Mouse (Mus musculus): ENCODE data around the gene Msi2. TPM values are rescaled to one million over a fixed set of nuclear protein-coding genes. Genes with fewer than 3 reads are reported as not detected.

Gene Msi2
- polyA plus RNA-seq, 1 experiment from 2014 or later = 33.1 TPM

DNA sequence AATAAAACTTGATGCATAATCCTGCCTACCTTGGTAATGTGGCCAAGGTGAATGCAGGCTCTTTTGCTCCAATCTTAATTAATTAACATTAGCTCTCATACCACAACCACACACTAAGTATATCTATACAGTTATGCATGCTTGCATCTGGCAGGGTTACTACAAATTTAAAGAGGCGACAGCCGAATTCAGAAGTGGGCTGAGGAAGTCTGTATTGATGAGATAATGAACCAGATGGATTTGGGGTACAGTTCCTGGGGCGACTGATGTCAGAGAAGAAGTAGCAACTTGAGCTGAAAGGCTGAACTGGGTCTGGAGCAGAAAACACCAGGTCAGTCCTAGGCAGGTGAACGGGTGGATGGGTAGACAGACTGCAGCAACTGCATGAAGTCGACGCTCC is 412.6 kb downstream of the Msi2 start:
- H3K4me1 ChIP-seq (ENCODE audit: control insufficient read depth, insufficient read depth, low read length) = peaks cover 23% of the 10 kb centered on the region
- H3K4me2 ChIP-seq (ENCODE audit: low read length) = no peak overlapping the region
- no peaks in the 10 kb centered on the region for H3K9me3 ChIP-seq (ENCODE audit: control insufficient read depth, low read length)
- WGBS = 93% methylated on average over 6 of the region's 6 CpGs
- H3K4me3 ChIP-seq (replicated peaks; ENCODE audit: low read depth, low read length) = no peak overlapping the region
- H3K27me3 ChIP-seq (ENCODE audit: control insufficient read depth, insufficient read depth, low read length) = no peaks in the 10 kb centered on the region
- no peaks in the 10 kb centered on the region for H3K36me3 ChIP-seq (ENCODE audit: control insufficient read depth, insufficient read depth, low read length)
- H3K9ac ChIP-seq (replicated peaks; ENCODE audit: low read length) = no peak overlapping the region
- no peak overlapping the region for H3K27ac ChIP-seq (replicated peaks; ENCODE audit: low read depth, low read length)
- ATAC-seq (ENCODE audit: low FRiP score, low TSS enrichment) (no peak), DNase-seq (no peak)

- H3K27ac ChIP-seq (replicated peaks; ENCODE audit: low read depth, low read length) = no peak overlapping the region
- no peaks in the 10 kb centered on the region for H3K9me3 ChIP-seq (ENCODE audit: control insufficient read depth, low read length)
- no peak overlapping the region for H3K4me2 ChIP-seq (ENCODE audit: low read length)
- WGBS = 46% methylated on average over 6 of the region's 6 CpGs
- DNase-seq = peak; percentile 77
- H3K9ac ChIP-seq (replicated peaks; ENCODE audit: low read length) = no peak overlapping the region
- no peaks in the 10 kb centered on the region for H3K27me3 ChIP-seq (ENCODE audit: control insufficient read depth, insufficient read depth, low read length)
- no peaks in the 10 kb centered on the region for H3K36me3 ChIP-seq (ENCODE audit: control insufficient read depth, insufficient read depth, low read length)
- H3K4me3 ChIP-seq (replicated peaks; ENCODE audit: low read depth, low read length) = no peak overlapping the region
- peaks cover 11% of the 10 kb centered on the region; the same call in 1 of the 2 replicates for H3K4me1 ChIP-seq (ENCODE audit: control insufficient read depth, insufficient read depth, low read length)
- no peak for ATAC-seq (ENCODE audit: low FRiP score, low TSS enrichment)
These were observed 416.7 kb downstream of the Msi2 start for GRCm38 (mm10) chr11:88301619-88302018.

- no peak for ATAC-seq (ENCODE audit: low FRiP score, low TSS enrichment)
- DNase-seq = no peak
- Histone ChIP-seq H3K9me3 (ENCODE audit: control insufficient read depth, low read length) (no peaks in the 10 kb centered on the region), H3K4me2 (ENCODE audit: low read length) (no peak overlapping the region), H3K9ac (replicated peaks; ENCODE audit: low read length) (no peak overlapping the region), H3K36me3 (ENCODE audit: control insufficient read depth, insufficient read depth, low read length) (no peaks in the 10 kb centered on the region), H3K27ac (replicated peaks; ENCODE audit: low read depth, low read length) (no peak overlapping the region), H3K4me3 (replicated peaks; ENCODE audit: low read depth, low read length) (no peak overlapping the region), H3K27me3 (ENCODE audit: control insufficient read depth, insufficient read depth, low read length) (no peaks in the 10 kb centered on the region), H3K4me1 (ENCODE audit: control insufficient read depth, insufficient read depth, low read length) (peaks cover 12% of the 10 kb centered on the region; the same call in 1 of the 2 replicates)
- WGBS = 63% methylated on average over 4 of the region's 4 CpGs
These were observed 419.0 kb downstream of the Msi2 start for GRCm38 (mm10) chr11:88299345-88299744.

- Histone ChIP-seq H3K9ac (replicated peaks; ENCODE audit: low read length) (no peak overlapping the region), H3K36me3 (ENCODE audit: control insufficient read depth, insufficient read depth, low read length) (no peaks in the 10 kb centered on the region), H3K27ac (replicated peaks; ENCODE audit: low read depth, low read length) (no peak overlapping the region), H3K9me3 (ENCODE audit: control insufficient read depth, low read length) (no peaks in the 10 kb centered on the region), H3K4me1 (ENCODE audit: control insufficient read depth, insufficient read depth, low read length) (peaks cover 22% of the 10 kb centered on the region; the same call in 1 of the 2 replicates), H3K4me2 (ENCODE audit: low read length) (no peak overlapping the region), H3K27me3 (ENCODE audit: control insufficient read depth, insufficient read depth, low read length) (no peaks in the 10 kb centered on the region), H3K4me3 (replicated peaks; ENCODE audit: low read depth, low read length) (no peak overlapping the region)
- 41% methylated on average over 4 of the region's 4 CpGs for WGBS
- DNase-seq = peak; percentile 59
- no peak for ATAC-seq (ENCODE audit: low FRiP score, low TSS enrichment)
These were observed 420.8 kb downstream of the Msi2 start for GRCm38 (mm10) chr11:88297526-88297925.

DNA sequence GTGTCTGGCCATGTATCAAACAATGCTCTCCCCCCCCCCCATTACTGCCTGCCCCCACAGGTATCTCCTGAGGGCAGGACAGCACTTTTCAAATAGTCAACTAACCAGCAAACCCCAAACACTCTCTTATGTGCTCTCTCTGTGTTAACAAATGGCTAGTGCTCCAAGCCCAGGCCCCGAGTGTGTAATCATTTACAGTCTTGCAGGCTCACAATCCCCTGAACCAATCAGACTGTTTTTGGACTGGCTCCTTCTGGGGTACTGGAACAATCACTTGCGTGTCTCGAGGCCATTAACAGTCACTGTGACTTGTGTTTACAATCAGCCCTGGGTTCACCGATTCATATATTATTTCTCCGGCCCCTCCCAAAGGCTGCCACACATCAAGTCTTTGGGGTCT is 423.0 kb downstream of the Msi2 start:
- Histone ChIP-seq H3K27ac (replicated peaks; ENCODE audit: low read depth, low read length) (0 out of 2 replicates have a peak overlapping the region, but pooled peaks have one; percentile 13), H3K9ac (replicated peaks; ENCODE audit: low read length) (no peak overlapping the region), H3K4me2 (ENCODE audit: low read length) (no peak overlapping the region), H3K4me3 (replicated peaks; ENCODE audit: low read depth, low read length) (no peak overlapping the region), H3K9me3 (ENCODE audit: control insufficient read depth, low read length) (no peaks in the 10 kb centered on the region), H3K4me1 (ENCODE audit: control insufficient read depth, insufficient read depth, low read length) (peaks cover 20% of the 10 kb centered on the region; the same call in 1 of the 2 replicates), H3K36me3 (ENCODE audit: control insufficient read depth, insufficient read depth, low read length) (no peaks in the 10 kb centered on the region), H3K27me3 (ENCODE audit: control insufficient read depth, insufficient read depth, low read length) (no peaks in the 10 kb centered on the region)
- ATAC-seq (ENCODE audit: low FRiP score, low TSS enrichment) (no peak), DNase-seq (no peak)
- 61% methylated on average over 5 of the region's 5 CpGs for WGBS

DNA sequence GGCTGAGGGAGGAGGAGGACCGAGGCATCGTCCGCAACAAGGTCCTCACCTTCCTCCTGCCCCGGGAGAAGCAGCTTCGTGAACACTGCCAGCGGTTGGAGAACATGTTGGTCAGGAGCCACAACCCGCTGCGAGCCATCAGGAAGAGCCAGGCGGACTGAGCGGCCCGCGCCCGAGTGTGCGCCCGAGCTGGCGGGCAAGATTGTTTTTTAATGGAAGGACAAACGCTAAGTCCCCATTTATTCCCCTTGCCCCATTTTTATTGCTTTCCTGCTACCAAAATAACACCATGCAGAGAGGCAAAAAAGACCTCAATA is 424.0 kb downstream of the Msi2 start:
- DNase-seq (no peak), ATAC-seq (ENCODE audit: low FRiP score, low TSS enrichment) (no peak)
- Histone ChIP-seq H3K27me3 (ENCODE audit: control insufficient read depth, insufficient read depth, low read length) (no peaks in the 10 kb centered on the region), H3K27ac (replicated peaks; ENCODE audit: low read depth, low read length) (no peak overlapping the region), H3K36me3 (ENCODE audit: control insufficient read depth, insufficient read depth, low read length) (no peaks in the 10 kb centered on the region), H3K9ac (replicated peaks; ENCODE audit: low read length) (no peak overlapping the region), H3K4me2 (ENCODE audit: low read length) (peak overlapping the region; percentile 41), H3K4me1 (ENCODE audit: control insufficient read depth, insufficient read depth, low read length) (peaks cover 20% of the 10 kb centered on the region; the same call in 1 of the 2 replicates), H3K9me3 (ENCODE audit: control insufficient read depth, low read length) (no peaks in the 10 kb centered on the region), H3K4me3 (replicated peaks; ENCODE audit: low read depth, low read length) (0 out of 2 replicates have a peak overlapping the region, but pooled peaks have one; percentile 14)
- WGBS = 40% methylated on average over 17 of the region's 17 CpGs

GRCm38 (mm10) chr11:88293631-88294393 is 424.5 kb downstream of the Msi2 start, which contains the start of gene Ccdc182:
TSS of gene Ccdc182 (plus strand) at chr11:88294058.
- H3K4me2 ChIP-seq (ENCODE audit: low read length) = peak within 1 kb of the TSS; percentile 41
- WGBS = 29% methylated on average over 20 of the region's 20 CpGs
- H3K27ac ChIP-seq (replicated peaks; ENCODE audit: low read depth, low read length) = 0 out of 2 replicates have a peak within 1 kb of the TSS, but pooled peaks have one; percentile 13
- ATAC-seq (ENCODE audit: low FRiP score, low TSS enrichment) = no peak
- no peak for DNase-seq
- H3K4me1 ChIP-seq (ENCODE audit: control insufficient read depth, insufficient read depth, low read length) = peaks cover 20% of the 10 kb centered on the region; the same call in 1 of the 2 replicates
- H3K36me3 ChIP-seq (ENCODE audit: control insufficient read depth, insufficient read depth, low read length) = no peaks in the 10 kb centered on the region
- H3K27me3 ChIP-seq (ENCODE audit: control insufficient read depth, insufficient read depth, low read length) = no peaks in the 10 kb centered on the region
- 0 out of 2 replicates have a peak within 1 kb of the TSS, but pooled peaks have one; percentile 14 for H3K4me3 ChIP-seq (replicated peaks; ENCODE audit: low read depth, low read length)
- no peaks in the 10 kb centered on the region for H3K9me3 ChIP-seq (ENCODE audit: control insufficient read depth, low read length)
- no peak within 1 kb of the TSS for H3K9ac ChIP-seq (replicated peaks; ENCODE audit: low read length)

DNA sequence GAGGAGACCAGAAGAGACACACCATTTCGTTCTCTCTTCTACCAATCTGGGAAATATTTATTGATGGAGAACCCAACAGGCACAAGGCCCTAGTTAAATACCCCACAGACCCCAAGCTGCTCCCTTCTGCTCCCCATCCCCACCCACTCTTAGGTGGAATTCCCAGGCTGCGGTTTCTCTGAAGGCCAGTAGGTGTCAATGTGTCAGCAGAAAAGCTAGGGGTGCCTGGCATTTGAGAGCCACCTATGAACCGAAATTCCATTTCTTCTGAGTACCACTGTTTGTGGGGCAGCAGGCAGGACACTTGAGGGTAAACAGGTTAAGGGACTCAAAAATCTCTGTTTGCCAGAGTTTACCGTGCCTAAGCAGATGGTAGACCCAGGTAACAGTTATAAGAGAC is 426.6 kb downstream of the Msi2 start:
- Histone ChIP-seq H3K27ac (replicated peaks; ENCODE audit: low read depth, low read length) (no peak overlapping the region), H3K36me3 (ENCODE audit: control insufficient read depth, insufficient read depth, low read length) (no peaks in the 10 kb centered on the region), H3K4me2 (ENCODE audit: low read length) (no peak overlapping the region), H3K4me1 (ENCODE audit: control insufficient read depth, insufficient read depth, low read length) (peaks cover 20% of the 10 kb centered on the region), H3K9me3 (ENCODE audit: control insufficient read depth, low read length) (no peaks in the 10 kb centered on the region), H3K4me3 (replicated peaks; ENCODE audit: low read depth, low read length) (no peak overlapping the region), H3K9ac (replicated peaks; ENCODE audit: low read length) (no peak overlapping the region), H3K27me3 (ENCODE audit: control insufficient read depth, insufficient read depth, low read length) (no peaks in the 10 kb centered on the region)
- ATAC-seq (ENCODE audit: low FRiP score, low TSS enrichment) (no peak), DNase-seq (peak; percentile 80)
- 40% methylated on average over 4 of the region's 4 CpGs for WGBS

DNA sequence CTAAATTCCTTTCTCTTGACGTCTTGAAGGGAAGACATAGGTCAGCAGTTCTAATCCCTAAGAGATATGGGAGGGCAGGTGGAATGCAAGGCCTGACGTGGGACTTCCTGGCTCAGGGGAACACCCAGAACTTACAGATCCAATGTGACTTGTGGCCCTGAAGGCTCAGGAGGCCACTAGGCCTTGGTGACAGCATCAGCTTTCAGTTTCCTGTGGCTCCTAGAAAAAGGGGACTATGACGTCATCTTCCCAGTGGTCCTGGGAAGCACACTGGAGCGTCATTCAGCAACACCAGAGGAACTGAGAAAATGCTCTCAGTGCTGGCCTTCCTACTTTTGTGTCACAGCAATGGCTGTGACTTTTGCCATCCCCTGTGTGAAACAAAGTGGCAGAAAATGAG is 427.1 kb downstream of the Msi2 start:
- Histone ChIP-seq H3K9ac (replicated peaks; ENCODE audit: low read length) (no peak overlapping the region), H3K36me3 (ENCODE audit: control insufficient read depth, insufficient read depth, low read length) (no peaks in the 10 kb centered on the region), H3K4me1 (ENCODE audit: control insufficient read depth, insufficient read depth, low read length) (peaks cover 21% of the 10 kb centered on the region), H3K27ac (replicated peaks; ENCODE audit: low read depth, low read length) (no peak overlapping the region), H3K4me2 (ENCODE audit: low read length) (no peak overlapping the region), H3K27me3 (ENCODE audit: control insufficient read depth, insufficient read depth, low read length) (no peaks in the 10 kb centered on the region), H3K9me3 (ENCODE audit: control insufficient read depth, low read length) (no peaks in the 10 kb centered on the region), H3K4me3 (replicated peaks; ENCODE audit: low read depth, low read length) (no peak overlapping the region)
- DNase-seq (no peak), ATAC-seq (ENCODE audit: low FRiP score, low TSS enrichment) (no peak)
- WGBS = 70% methylated on average over 4 of the region's 4 CpGs
